Mouse (Mus musculus): ENCODE data around the gene Nrtn. TPM values are rescaled to one million over a fixed set of nuclear protein-coding genes. Genes with fewer than 3 reads are reported as not detected.

Nrtn gene
- total RNA-seq, 2 experiments from 2014 or later = 1.6 to 3.4 TPM

GRCm38 (mm10) chr17:56723419-56724161 lies 33.7 kb downstream of the Nrtn start:
- no peak for DNase-seq (ENCODE audit: low spot score in 2 of 2)

DNA sequence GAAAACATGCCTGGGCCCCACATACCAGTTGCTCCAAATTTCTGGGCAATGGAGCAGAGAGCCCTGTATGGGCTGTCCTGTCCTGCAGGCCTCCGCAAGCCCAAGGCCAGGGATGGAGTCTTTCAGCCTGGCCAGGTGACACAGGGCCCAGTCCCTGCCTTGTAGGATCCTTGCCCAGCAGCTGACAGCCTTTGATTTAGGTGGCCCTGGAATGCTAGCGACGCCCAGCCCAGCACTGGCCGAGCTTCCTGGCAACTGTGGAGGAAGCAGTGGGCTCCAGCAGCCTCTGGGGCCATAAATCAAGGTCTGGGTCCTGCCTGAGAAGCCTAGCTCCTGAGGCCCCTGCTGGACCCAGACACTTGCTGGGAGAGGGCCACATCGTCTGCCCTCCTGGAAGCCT lies 34.9 kb downstream of the Nrtn start:
- DNase-seq (ENCODE audit: low spot score in 2 of 2) = no peak

GRCm38 (mm10) chr17:56717363-56718058 lies 39.8 kb downstream of the Nrtn start, which contains the start of the genes Ndufa11 and Vmac:
Gene Ndufa11, plus strand, starts transcription at chr17:56717767.
Gene Vmac, minus strand, starts transcription at chr17:56718022.
- DNase-seq (ENCODE audit: low spot score in 2 of 2) = peak; percentile 83 to 96

GRCm38 (mm10) chr17:56716655-56717362 lies 40.5 kb downstream of the Nrtn start:
- DNase-seq (ENCODE audit: low spot score in 2 of 2) = peak; percentile 96 to 98

DNA sequence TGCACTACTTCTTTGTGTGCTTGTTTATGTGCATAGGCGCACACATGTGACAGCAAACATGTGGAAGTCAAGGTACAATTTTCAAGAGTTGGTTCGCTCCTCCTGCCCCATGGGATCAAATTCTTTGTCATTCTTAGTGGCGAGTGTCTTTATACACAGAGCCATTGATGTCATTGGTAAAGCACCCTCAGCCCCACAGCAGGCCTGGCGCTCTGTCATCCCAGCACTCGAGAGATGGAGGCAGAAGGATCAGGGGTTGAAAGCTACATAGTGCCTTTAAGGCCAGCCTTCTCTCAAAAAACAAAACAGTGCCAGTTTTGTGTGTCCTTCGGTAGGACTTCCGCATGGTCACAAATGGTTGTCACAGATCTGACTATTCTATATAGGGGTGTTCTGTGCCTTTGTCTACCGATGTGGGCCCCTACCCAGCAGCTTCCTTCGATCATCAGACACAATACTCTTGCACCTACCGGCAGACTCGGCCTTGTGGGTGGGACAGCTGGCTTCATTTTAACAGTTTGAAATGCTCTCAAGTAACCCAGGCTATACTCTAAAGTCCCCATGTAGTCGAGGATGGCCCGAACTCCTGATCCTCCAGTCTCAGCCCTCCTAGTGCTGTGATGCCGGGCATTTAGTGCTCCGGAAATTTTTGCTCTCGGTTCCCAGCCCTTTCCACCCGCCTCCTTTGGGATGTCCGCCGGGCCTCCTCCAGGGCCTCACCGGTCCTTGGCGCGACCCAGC lies 41.2 kb downstream of the Nrtn start:
- DNase-seq (ENCODE audit: low spot score in 2 of 2) = no peak

DNA sequence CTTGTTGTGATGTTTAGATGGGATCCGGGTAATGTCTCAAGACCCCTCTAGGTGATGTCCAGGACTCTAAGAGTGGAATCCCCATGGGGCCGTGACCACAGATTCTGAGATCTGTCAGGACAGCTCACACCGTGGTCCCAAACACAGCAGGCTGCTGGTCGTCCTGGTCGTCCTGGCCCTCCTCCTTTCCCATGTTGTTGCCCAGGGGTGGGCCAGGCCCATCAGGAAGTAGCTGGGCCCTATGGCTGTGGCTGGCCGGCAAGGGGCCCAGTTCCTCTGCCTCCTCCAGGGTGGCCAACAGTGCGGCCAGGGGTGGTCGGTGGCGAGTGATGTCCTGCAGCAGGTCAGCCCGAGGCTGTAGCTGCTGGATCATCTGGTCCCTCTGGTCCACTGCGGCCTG lies 42.0 kb downstream of the Nrtn start:
- no peak for DNase-seq (ENCODE audit: low spot score in 2 of 2)

GRCm38 (mm10) chr17:56709708-56710107 lies 47.6 kb downstream of the Nrtn start:
- no peak for DNase-seq (ENCODE audit: low spot score in 2 of 2)

GRCm38 (mm10) chr17:56708692-56709091 lies 48.6 kb downstream of the Nrtn start:
- no peak for DNase-seq (ENCODE audit: low spot score in 2 of 2)

DNA sequence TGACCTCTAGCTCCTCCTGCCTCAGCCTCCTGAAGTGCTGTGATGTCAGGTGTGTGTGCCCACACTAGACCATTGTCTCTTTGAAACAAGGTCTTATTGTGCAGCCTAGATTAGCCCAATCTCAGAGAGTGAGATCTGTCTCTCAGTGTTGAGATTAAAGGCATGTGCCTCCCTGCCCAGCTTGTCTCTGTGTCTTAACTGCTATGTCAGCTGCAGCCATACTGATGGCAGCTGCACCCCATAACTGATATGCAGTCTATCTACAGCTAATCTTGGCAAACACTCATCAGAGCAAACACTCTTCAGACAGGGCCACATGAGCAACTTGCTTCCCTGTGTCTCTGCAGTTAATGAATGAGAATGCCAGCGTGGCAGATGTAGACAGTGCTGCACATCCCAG lies 50.8 kb downstream of the Nrtn start:
- DNase-seq (ENCODE audit: low spot score in 2 of 2) = no peak

DNA sequence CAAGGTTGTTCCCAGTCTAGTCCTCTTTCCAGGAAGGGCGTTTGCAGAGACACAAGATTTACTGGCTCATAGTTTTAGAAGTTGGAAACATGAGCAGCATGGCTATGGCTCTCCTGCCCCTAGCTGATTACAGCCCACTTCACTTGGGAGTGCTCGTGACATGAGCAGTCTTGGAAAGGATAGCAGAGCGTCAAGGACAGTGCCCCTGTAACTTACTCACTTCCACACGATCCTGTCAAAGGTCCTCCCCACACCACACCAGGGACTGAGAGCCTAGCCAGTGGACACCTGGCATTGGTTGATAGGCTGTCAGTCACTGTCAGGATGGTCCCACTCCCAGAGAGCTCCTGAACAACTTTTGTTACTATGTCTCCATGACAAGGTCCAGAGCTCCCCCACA lies 54.3 kb downstream of the Nrtn start:
- DNase-seq (ENCODE audit: low spot score in 2 of 2) = no peak

Other genes starting within 250 kb of the Nrtn start
- not detected for gene Znrf4, start 245.1 kb downstream of the Nrtn start, total RNA-seq (2021)
- gene Gm20219, start 203.1 kb downstream of the Nrtn start, total RNA-seq (2021) = 1 to 10 TPM; 2.6 to 4.0 TPM
- gene Safb2, start 172.9 kb downstream of the Nrtn start, total RNA-seq (2021) = 100 to 1,000 TPM; 116 to 133 TPM
- 100 to 1,000 TPM; 162 to 163 TPM for gene Safb, start 172.7 kb downstream of the Nrtn start, total RNA-seq (2021)
- gene 2410015M20Rik, start 147.8 kb downstream of the Nrtn start, total RNA-seq (2021) = 100 to 1,000 TPM; 143 to 147 TPM
- gene Rpl36, start 144.1 kb downstream of the Nrtn start, total RNA-seq (2021) = 100 to 1,000 TPM; 414 to 418 TPM
- gene Lonp1, start 130.6 kb downstream of the Nrtn start, total RNA-seq (2021) = 10 to 100 TPM; 60.1 to 61.6 TPM
- gene Catsperd, start 129.4 kb downstream of the Nrtn start, total RNA-seq (2021) = 1 to 10 TPM; 1.1 to 1.3 TPM
- gene Ranbp3, start 84.2 kb downstream of the Nrtn start, total RNA-seq (2021) = 10 to 100 TPM; 87.2 to 89.0 TPM
- 100 to 1,000 TPM; 213 to 228 TPM for gene Ndufa11, start 39.8 kb downstream of the Nrtn start, total RNA-seq (2021)
- gene Vmac, start 39.5 kb downstream of the Nrtn start, total RNA-seq (2021) = 10 to 100 TPM in 1 of 2 experiments, 1 to 10 TPM in 1; 9.6 to 10.2 TPM
- gene Dus3l, start 7.2 kb upstream of the Nrtn start, total RNA-seq (2021) = 10 to 100 TPM; 63.4 to 68.8 TPM
- gene Prr22, start 12.7 kb upstream of the Nrtn start, total RNA-seq (2021) = 1 to 10 TPM in 1 of 2 experiments, under 1 TPM in 1; 0.99 to 1.2 TPM
- 1 to 10 TPM; 4.8 to 5.7 TPM for gene Rfx2, start 73.5 kb upstream of the Nrtn start, total RNA-seq (2021)
- gene Acsbg2, start 116.9 kb upstream of the Nrtn start, total RNA-seq (2021) = not detected
- under 1 TPM in 1 of 2 experiments, not detected in 1; 0.15 TPM for gene 1700061G19Rik, start 117.9 kb upstream of the Nrtn start, total RNA-seq (2021)
- gene Mllt1, start 177.9 kb upstream of the Nrtn start, total RNA-seq (2021) = 10 to 100 TPM; 96.2 to 98.2 TPM
- not detected for gene Acer1, start 224.6 kb upstream of the Nrtn start, total RNA-seq (2021)
- gene Clpp, start 232.8 kb upstream of the Nrtn start, total RNA-seq (2021) = 10 to 100 TPM; 68.6 to 75.6 TPM
- gene Alkbh7, start 239.8 kb upstream of the Nrtn start, total RNA-seq (2021) = 10 to 100 TPM; 25.8 to 27.6 TPM
- not detected for gene Pspn, start 242.5 kb upstream of the Nrtn start, total RNA-seq (2021)